Mouse (Mus musculus) MEL (cell line): ENCODE measurements around the gene Plpp4. TPM values are rescaled to one million over a fixed set of nuclear protein-coding genes. Genes with fewer than 3 reads are reported as not detected.

ENCODE experiments used
- DNase-seq: peaks from one replicate; pipeline ENCODE4 v3.0.0; 2011; ENCODE audit warnings: low read depth, low spot score
- H3K27ac ChIP-seq: 2 replicates; pipeline ENCODE4 v1.5.1; 2012; ENCODE audit warnings: low read depth, mild to moderate bottlenecking, control low read depth, low read length, moderate library complexity; ENCODE audit not compliant: control insufficient read depth
- H3K27me3 ChIP-seq, 2 experiments: fragments of 150-350 bp in 1 of 2; sonication (generic) in 1 of 2; 2 replicates each; pipeline ENCODE4 v1.6.1; 2012; ENCODE audit warnings: low read length in 2 of 2, mild to moderate bottlenecking in 2 of 2, improper control_type of control experiment in 1 of 2, moderate library complexity in 1 of 2; ENCODE audit not compliant: insufficient read depth in 2 of 2, control insufficient read depth in 1 of 2
- H3K36me3 ChIP-seq, 2 experiments: 2 replicates each; pipeline ENCODE4 v1.6.1; 2012 to 2014; ENCODE audit warnings: low read length in 2 of 2, improper control_type of control experiment in 1 of 2, inconsistent platforms in 1 of 2, mild to moderate bottlenecking in 1 of 2; ENCODE audit not compliant: insufficient read depth in 2 of 2, control insufficient read depth in 1 of 2
- H3K4me1 ChIP-seq, 2 experiments: fragments of 150-350 bp in 1 of 2; sonication (generic) in 1 of 2; 2 replicates each; pipeline ENCODE4 v1.6.1; 2012; ENCODE audit warnings: low read length in 2 of 2, improper control_type of control experiment in 1 of 2, mild to moderate bottlenecking in 1 of 2; ENCODE audit not compliant: insufficient read depth in 2 of 2, control insufficient read depth in 1 of 2
- H3K4me3 ChIP-seq, 2 experiments: fragments of 150-350 bp in 1 of 2; sonication (generic) in 1 of 2; 2 replicates each; pipeline ENCODE4 v1.5.1; 2012; ENCODE audit warnings: low read depth in 2 of 2, low read length in 2 of 2, mild to moderate bottlenecking in 2 of 2, moderate library complexity in 2 of 2, control low read depth in 1 of 2, improper control_type of control experiment in 1 of 2; ENCODE audit not compliant: control insufficient read depth in 1 of 2, insufficient read depth in 1 of 2
- H3K79me2 ChIP-seq: 2 replicates; pipeline ENCODE4 v1.6.1; 2012; ENCODE audit warnings: mild to moderate bottlenecking, low read length, moderate library complexity; ENCODE audit not compliant: control insufficient read depth, poor library complexity, insufficient read depth
- H3K9ac ChIP-seq: 2 replicates; pipeline ENCODE4 v1.6.1; 2012; ENCODE audit warnings: low read depth, mild to moderate bottlenecking, control low read depth, low read length, moderate library complexity; ENCODE audit not compliant: control insufficient read depth, poor library complexity, severe bottlenecking
- H3K9me3 ChIP-seq: fragments of 150-350 bp; sonication (generic); replicated peaks from 2 replicates; pipeline ENCODE4 v1.6.1; 2012; ENCODE audit warnings: mild to moderate bottlenecking, low read length, improper control_type of control experiment, moderate library complexity; ENCODE audit not compliant: insufficient read depth
- BHLHE40 ChIP-seq: IDR thresholded peaks from 2 replicates; pipeline ENCODE4 v1.6.1; 2012; ENCODE audit warnings: low read depth, mild to moderate bottlenecking, inconsistent platforms, low read length, improper control_type of control experiment, borderline replicate concordance
- CHD2 ChIP-seq: IDR thresholded peaks from 2 replicates; pipeline ENCODE4 v1.6.1; 2011; ENCODE audit warnings: low read length, improper control_type of control experiment
- CTCF ChIP-seq, 3 experiments: IDR thresholded peaks in 2 of 3; conservative IDR thresholded peaks in 1 of 3; 2 replicates each; pipeline ENCODE4 v1.5.1; 2011 to 2012; ENCODE audit warnings: low read length in 3 of 3, low read depth in 2 of 3, mild to moderate bottlenecking in 2 of 3, improper control_type of control experiment in 1 of 3, inconsistent platforms in 1 of 3, mixed read lengths in 1 of 3, moderate library complexity in 1 of 3; ENCODE audit not compliant: control insufficient read depth in 1 of 3, insufficient read depth in 1 of 3, poor library complexity in 1 of 3, severe bottlenecking in 1 of 3
- ETS1 ChIP-seq: IDR thresholded peaks from 2 replicates; pipeline ENCODE4 v1.6.1; 2012; ENCODE audit warnings: low read depth, mild to moderate bottlenecking, inconsistent platforms, low read length, improper control_type of control experiment, moderate library complexity
- GATA1 ChIP-seq: IDR thresholded peaks from 2 replicates; pipeline ENCODE4 v1.6.1; 2011; ENCODE audit warnings: low read depth, low read length, improper control_type of control experiment
- JUND ChIP-seq: IDR thresholded peaks from 2 replicates; pipeline ENCODE4 v1.6.1; 2011; ENCODE audit warnings: low read depth, mild to moderate bottlenecking, improper control_type of control experiment, low read length
- KAT2A ChIP-seq: conservative IDR thresholded peaks from 2 replicates; pipeline ENCODE4 v1.6.1; 2012; ENCODE audit warnings: low read depth, low read length, improper control_type of control experiment, inconsistent platforms
- MAFK ChIP-seq: IDR thresholded peaks from 2 replicates; pipeline ENCODE4 v1.6.1; 2011; ENCODE audit warnings: low read depth, mild to moderate bottlenecking, low read length, improper control_type of control experiment, borderline replicate concordance
- MAX ChIP-seq: IDR thresholded peaks from 2 replicates; pipeline ENCODE4 v1.6.1; 2011; ENCODE audit warnings: low read length, improper control_type of control experiment
- MXI1 ChIP-seq: IDR thresholded peaks from 2 replicates; pipeline ENCODE4 v1.6.1; 2011; ENCODE audit warnings: mild to moderate bottlenecking, low read depth, low read length, improper control_type of control experiment
- MYB ChIP-seq: IDR thresholded peaks from 2 replicates; pipeline ENCODE4 v1.6.1; 2011; ENCODE audit warnings: mild to moderate bottlenecking, low read depth, low read length, improper control_type of control experiment
- MYC ChIP-seq: IDR thresholded peaks from 2 replicates; pipeline ENCODE4 v1.6.1; 2011; ENCODE audit warnings: low read depth, mild to moderate bottlenecking, low read length, improper control_type of control experiment, moderate library complexity
- NELFE ChIP-seq: IDR thresholded peaks from 2 replicates; pipeline ENCODE4 v1.6.1; 2011; ENCODE audit warnings: low read depth, low read length, improper control_type of control experiment
- NRF1 ChIP-seq: IDR thresholded peaks from 2 replicates; pipeline ENCODE4 v1.6.1; 2014; ENCODE audit warnings: low read depth, mild to moderate bottlenecking, inconsistent platforms, low read length, improper control_type of control experiment, moderate library complexity; ENCODE audit not compliant: poor library complexity, insufficient read depth, severe bottlenecking
- POLR2A ChIP-seq, 2 experiments: IDR thresholded peaks; 2 replicates each; pipeline ENCODE4 v1.6.1; 2011 to 2012; ENCODE audit warnings: low read length in 2 of 2, mild to moderate bottlenecking in 2 of 2, control low read depth in 1 of 2, improper control_type of control experiment in 1 of 2, low read depth in 1 of 2, moderate library complexity in 1 of 2; ENCODE audit not compliant: control insufficient read depth in 1 of 2, insufficient read depth in 1 of 2, poor library complexity in 1 of 2
- POLR2AphosphoS2 ChIP-seq: IDR thresholded peaks from 2 replicates; pipeline ENCODE4 v1.6.1; 2011; ENCODE audit warnings: low read length, improper control_type of control experiment
- TAL1 ChIP-seq: IDR thresholded peaks from 2 replicates; pipeline ENCODE4 v1.6.1; 2012; ENCODE audit warnings: mild to moderate bottlenecking, inconsistent platforms, low read length, moderate library complexity, mixed read lengths
- TBP ChIP-seq: IDR thresholded peaks from 2 replicates; pipeline ENCODE4 v1.8.0; 2011; ENCODE audit warnings: low read depth, low read length, improper control_type of control experiment
- TCF12 ChIP-seq: IDR thresholded peaks from 2 replicates; pipeline ENCODE4 v1.6.1; 2014; ENCODE audit warnings: low read depth, mild to moderate bottlenecking, inconsistent platforms, low read length, improper control_type of control experiment, moderate library complexity
- UBTF ChIP-seq: IDR thresholded peaks from 2 replicates; pipeline ENCODE4 v1.6.1; 2012; ENCODE audit warnings: low read depth, mild to moderate bottlenecking, inconsistent platforms, low read length, improper control_type of control experiment, moderate library complexity, borderline replicate concordance; ENCODE audit not compliant: insufficient read depth
- ZKSCAN1 ChIP-seq: IDR thresholded peaks from 2 replicates; pipeline ENCODE4 v1.6.1; 2012; ENCODE audit warnings: low read depth, mild to moderate bottlenecking, inconsistent platforms, low read length, improper control_type of control experiment, moderate library complexity
- polyA plus RNA-seq, 2 experiments: library from polyadenylated mRNA; stranded (reverse) in 1 of 2; unstranded in 1 of 2; fragments of >175 nt in 1 of 2; fragments of >200 nt in 1 of 2; gene quantifications; 2 replicates each; pipeline versions ENCODE4 v1.2.1 to v1.2.4; 2012; ENCODE audit warnings: low replicate concordance in 2 of 2, low read depth in 1 of 2; ENCODE audit not compliant: insufficient read length in 2 of 2, insufficient read depth in 1 of 2, missing spikeins in 1 of 2
- total RNA-seq: library from RNA; depleted of rRNA; stranded (reverse); fragments of 300-350 nt; gene quantifications from 2 replicates; pipeline ENCODE4 v1.2.3, GENCODE M21; 2012

Plpp4 gene
- total and polyA plus RNA-seq, 3 experiments = not detected

GRCm38 (mm10) chr7:129340096-129340495 is 83.3 kb downstream of the Plpp4 start:
- Histone ChIP-seq H3K79me2 (no peaks in the 10 kb centered on the region), H3K36me3 (no peaks in the 10 kb centered on the region), H3K9ac (no peak overlapping the region), H3K9me3 (no peaks in the 10 kb centered on the region), H3K4me1 (no peaks in the 10 kb centered on the region), H3K27ac (no peak overlapping the region), H3K4me3 (no peak overlapping the region), H3K27me3 (no peaks in the 10 kb centered on the region)
- TF ChIP-seq GATA1 = no peak
- no peak for TF ChIP-seq TCF12
- no peak for TF ChIP-seq TAL1
- no peak for TF ChIP-seq TBP
- no peak for TF ChIP-seq CTCF (IDR thresholded peaks at IDR 0.05 in 2 of 3, conservative IDR thresholded peaks at IDR 0.05 in 1 of 3; ENCODE audit: control insufficient read depth in 1 of 3, insufficient read depth in 1 of 3, low read depth in 2 of 3, low read length in 3 of 3, poor library complexity in 1 of 3, severe bottlenecking in 1 of 3)
- no peak for TF ChIP-seq BHLHE40
- TF ChIP-seq POLR2A (IDR thresholded peaks at IDR 0.05; ENCODE audit: control insufficient read depth in 1 of 2, insufficient read depth in 1 of 2, low read depth in 1 of 2, low read length in 2 of 2, poor library complexity in 1 of 2) = no peak
- no peak for TF ChIP-seq ZKSCAN1
- no peak for TF ChIP-seq UBTF
- no peak for TF ChIP-seq MAFK
- TF ChIP-seq JUND = no peak
- TF ChIP-seq ETS1 = no peak
- no peak for TF ChIP-seq KAT2A
- no peak for TF ChIP-seq POLR2AphosphoS2
- TF ChIP-seq NRF1 = no peak
- no peak for TF ChIP-seq MAX
- no peak for TF ChIP-seq CHD2
- no peak for TF ChIP-seq MYB
- TF ChIP-seq MYC = no peak
- TF ChIP-seq NELFE = no peak
- DNase-seq = no peak

GRCm38 (mm10) chr7:129355561-129355960 is 98.7 kb downstream of the Plpp4 start:
- no peak overlapping the region for H3K9ac ChIP-seq
- no peaks in the 10 kb centered on the region for H3K79me2 ChIP-seq
- TF ChIP-seq POLR2AphosphoS2 = no peak
- TF ChIP-seq MXI1 = no peak
- no peak for TF ChIP-seq GATA1
- TF ChIP-seq, all 39 proteins: peak for 0
- no peak for DNase-seq
- Histone ChIP-seq H3K9me3 (no peaks in the 10 kb centered on the region), H3K36me3 (no peaks in the 10 kb centered on the region), H3K27me3 (no peaks in the 10 kb centered on the region), H3K4me3 (no peak overlapping the region), H3K4me1 (no peaks in the 10 kb centered on the region), H3K27ac (no peak overlapping the region)
